ENCODE assay signal across 8 mouse cellular contexts in genomic region chr5:66617921-66618460, GRCm38 (mm10). TPM values are rescaled to one million over a fixed set of nuclear protein-coding genes. Genes with fewer than 3 reads are reported as not detected.
DNase-seq lines count a peak whose midpoint lies in the region; ATAC-seq and TF ChIP-seq lines count a peak whose summit lies in the region.

No protein-coding gene starts in this region.

- peaks cover 32% of the 10 kb centered on the region for H3K4me1 ChIP-seq in lung, adult 2 months (ENCODE audit: control insufficient read depth, insufficient read depth, low read length)
- H3K4me1 ChIP-seq in embryonic facial prominence, embryonic 13.5 days: peaks cover 54% of the 10 kb centered on the region
- peaks cover 63% of the 10 kb centered on the region for H3K4me1 ChIP-seq in hindbrain, embryonic 13.5 days (replicated peaks)
- H3K4me1 ChIP-seq in limb, embryonic 14.5 days (ENCODE audit: control insufficient read depth, insufficient read depth, low read length): peaks cover 44% of the 10 kb centered on the region
- H3K4me1 ChIP-seq in neural tube, embryonic 14.5 days (ENCODE audit: control insufficient read depth, insufficient read depth, low read length): peaks cover 34% of the 10 kb centered on the region

- H3K27me3 ChIP-seq in embryonic facial prominence, embryonic 13.5 days: no peaks in the 10 kb centered on the region
- H3K27me3 ChIP-seq in hindbrain, embryonic 13.5 days: no peaks in the 10 kb centered on the region
- no peaks in the 10 kb centered on the region for H3K27me3 ChIP-seq in limb, embryonic 14.5 days (ENCODE audit: control insufficient read depth, insufficient read depth, low read length)
- no peaks in the 10 kb centered on the region for H3K27me3 ChIP-seq in neural tube, embryonic 14.5 days (ENCODE audit: control insufficient read depth, insufficient read depth, low read length)

- H3K4me3 ChIP-seq in lung, adult 2 months (replicated peaks; ENCODE audit: extremely low read depth, low read depth, low read length): peak overlapping the region; percentile 66
- H3K4me3 ChIP-seq in embryonic facial prominence, embryonic 13.5 days: peak overlapping the region; percentile 82
- peak overlapping the region; percentile 95 for H3K4me3 ChIP-seq in hindbrain, embryonic 13.5 days
- H3K4me3 ChIP-seq in limb, embryonic 14.5 days (replicated peaks; ENCODE audit: low read length): peak overlapping the region; percentile 85
- peak overlapping the region; percentile 96 for H3K4me3 ChIP-seq in neural tube, embryonic 14.5 days (ENCODE audit: low read depth, low read length)

- TF ChIP-seq CTCF in lung, adult 2 months (IDR thresholded peaks at IDR 0.05; ENCODE audit: insufficient read depth, low read length): no peak

- no peaks in the 10 kb centered on the region for H3K36me3 ChIP-seq in embryonic facial prominence, embryonic 13.5 days
- H3K36me3 ChIP-seq in hindbrain, embryonic 13.5 days: no peaks in the 10 kb centered on the region
- H3K36me3 ChIP-seq in limb, embryonic 14.5 days (ENCODE audit: control insufficient read depth, insufficient read depth, low read length): no peaks in the 10 kb centered on the region
- H3K36me3 ChIP-seq in neural tube, embryonic 14.5 days (ENCODE audit: control insufficient read depth, insufficient read depth, low read length): no peaks in the 10 kb centered on the region

- WGBS in lung, adult 2 months: under 1% methylated on average over 54 of the region's 54 CpGs
- under 1% methylated on average over 54 of the region's 54 CpGs for WGBS in embryonic facial prominence, embryonic 13.5 days
- under 1% methylated on average over 36 of the region's 54 CpGs for whole genome bisulfite sequencing in hindbrain, embryonic 13.5 days
- under 1% methylated on average over 51 of the region's 54 CpGs for WGBS in limb, embryonic 14.5 days
- WGBS in neural tube, embryonic 14.5 days: under 1% methylated on average over 51 of the region's 54 CpGs

- peak overlapping the region; percentile 96 for H3K27ac ChIP-seq in embryonic facial prominence, embryonic 13.5 days
- peak overlapping the region; percentile 98 for H3K27ac ChIP-seq in hindbrain, embryonic 13.5 days
- H3K27ac ChIP-seq in limb, embryonic 14.5 days (replicated peaks; ENCODE audit: low read depth, low read length): peak overlapping the region; percentile 97
- peak overlapping the region; percentile 97 for H3K27ac ChIP-seq in neural tube, embryonic 14.5 days (ENCODE audit: low read depth, low read length)

- no peak for TF ChIP-seq POLR2A in lung, adult 2 months (IDR thresholded peaks at IDR 0.05; ENCODE audit: borderline replicate concordance, extremely low read depth, low read depth, low read length)
- no peak for TF ChIP-seq POLR2A in limb, embryonic 14.5 days (IDR thresholded peaks at IDR 0.05; ENCODE audit: borderline replicate concordance, extremely low read depth, insufficient read depth, insufficient read length)

- peak; percentile 68 for ATAC-seq in embryonic facial prominence, embryonic 13.5 days (ENCODE audit: insufficient number of reproducible peaks, insufficient read depth, low FRiP score, low TSS enrichment, low read depth)
- peak; percentile 77 for ATAC-seq in hindbrain, embryonic 13.5 days (ENCODE audit: low FRiP score)
- peak; percentile 60 for ATAC-seq in limb, embryonic 14.5 days (ENCODE audit: low FRiP score, low read depth)
- peak; percentile 74 for ATAC-seq in neural tube, embryonic 14.5 days (ENCODE audit: low read depth)

- H3K9ac ChIP-seq in embryonic facial prominence, embryonic 13.5 days: peak overlapping the region; percentile 92
- peak overlapping the region; percentile 99 for H3K9ac ChIP-seq in hindbrain, embryonic 13.5 days
- H3K9ac ChIP-seq in limb, embryonic 14.5 days (ENCODE audit: low read depth, low read length, severe bottlenecking): peak overlapping the region; percentile 95
- peak overlapping the region; percentile 83 for H3K9ac ChIP-seq in neural tube, embryonic 14.5 days (replicated peaks; ENCODE audit: low read depth, low read length)

- DNase-seq in lung, adult 2 months: peak; percentile 59
- DNase-seq in lung, postnatal 36 days: no peak
- DNase-seq in adrenal gland, postnatal 10 days: peak; percentile 57
- no peak for DNase-seq in limb, embryonic 14.5 days (ENCODE audit: low spot score)
- no peak for DNase-seq in ovary, adult 18-20 months (ENCODE audit: low spot score)

- peak overlapping the region; percentile 80 for H3K4me2 ChIP-seq in embryonic facial prominence, embryonic 13.5 days
- peak overlapping the region; percentile 73 for H3K4me2 ChIP-seq in hindbrain, embryonic 13.5 days
- H3K4me2 ChIP-seq in limb, embryonic 14.5 days (replicated peaks; ENCODE audit: low read depth, low read length, severe bottlenecking): peak overlapping the region; percentile 81
- peak overlapping the region; percentile 57 for H3K4me2 ChIP-seq in neural tube, embryonic 14.5 days (ENCODE audit: low read depth, low read length)

- no peaks in the 10 kb centered on the region for H3K9me3 ChIP-seq in embryonic facial prominence, embryonic 13.5 days
- no peaks in the 10 kb centered on the region for H3K9me3 ChIP-seq in hindbrain, embryonic 13.5 days
- H3K9me3 ChIP-seq in limb, embryonic 14.5 days (ENCODE audit: control insufficient read depth, low read length): no peaks in the 10 kb centered on the region
- H3K9me3 ChIP-seq in neural tube, embryonic 14.5 days (ENCODE audit: control insufficient read depth, low read length): no peaks in the 10 kb centered on the region

RNA-seq across cellular contexts. Expression of gene Apbb2, which starts 0.6 kb away (rescaled TPM):
- 11.7 and 24.6 TPM in 2 replicates for polyA plus RNA-seq in lung, adult 2 months (2012; rRNA removed)
- 10 to 100 TPM; 47.3 to 60.3 TPM for total RNA-seq in adrenal gland, postnatal 10 days (2021)
- 74.1 and 77.4 TPM in 2 replicates for polyA plus RNA-seq in embryonic facial prominence, embryonic 13.5 days (2015; fragmentation: Nextera tagmentation; extraction: Ambion mirVana)
- polyA plus RNA-seq in hindbrain, embryonic 13.5 days (2015; fragmentation: Nextera tagmentation; extraction: Ambion mirVana): 126 TPM in 2 replicates
- 15.8 and 16.9 TPM in 2 replicates for polyA plus RNA-seq in limb, embryonic 14.5 days (2012; rRNA removed)
- 45.8 and 49.8 TPM in 2 replicates for polyA plus RNA-seq in limb, embryonic 14.5 days (2014; fragmentation: Nextera tagmentation; extraction: Ambion mirVana)
- polyA plus RNA-seq in neural tube, embryonic 14.5 days (2014; fragmentation: Nextera tagmentation; extraction: Ambion mirVana): 129 and 132 TPM in 2 replicates

RNA-seq across cellular contexts. Expression of gene Uchl1, which starts 57.9 kb away (rescaled TPM):
- 8.0 and 9.3 TPM in 2 replicates for polyA plus RNA-seq in lung, adult 2 months (2012; rRNA removed)
- total RNA-seq in adrenal gland, postnatal 10 days (2021): 100 to 1,000 TPM; 115 to 159 TPM
- 65.0 and 94.3 TPM in 2 replicates for polyA plus RNA-seq in embryonic facial prominence, embryonic 13.5 days (2015; fragmentation: Nextera tagmentation; extraction: Ambion mirVana)
- polyA plus RNA-seq in hindbrain, embryonic 13.5 days (2015; fragmentation: Nextera tagmentation; extraction: Ambion mirVana): 1,231 and 1,258 TPM in 2 replicates
- polyA plus RNA-seq in limb, embryonic 14.5 days (2012; rRNA removed): 105 and 110 TPM in 2 replicates
- polyA plus RNA-seq in limb, embryonic 14.5 days (2014; fragmentation: Nextera tagmentation; extraction: Ambion mirVana): 77.4 and 81.0 TPM in 2 replicates
- 1,348 and 1,396 TPM in 2 replicates for polyA plus RNA-seq in neural tube, embryonic 14.5 days (2014; fragmentation: Nextera tagmentation; extraction: Ambion mirVana)

Comparison
In these comparisons a context has a peak if more than half of its experiments do, and no peak if none do; other contexts are left out.
1. DNase-seq: peak in lung, adult 2 months (single experiment) and adrenal gland, postnatal 10 days (single experiment); none in lung, postnatal 36 days (single experiment), limb, embryonic 14.5 days (single experiment) and ovary, adult 18-20 months (single experiment).
2. RNA of gene Uchl1, which starts 57.9 kb away (polyA plus RNA-seq): 1,348 to 1,396 TPM in neural tube, embryonic 14.5 days and 1,231 to 1,258 TPM in hindbrain, embryonic 13.5 days; 77.4 to 110 TPM in limb, embryonic 14.5 days, 65.0 to 94.3 TPM in embryonic facial prominence, embryonic 13.5 days and 8.0 to 9.3 TPM in lung, adult 2 months; every median in the first group is over 10 times any median in the second.
3. Peak in every context shown above with its lines, with median percentiles within 50 percentile points of each other: H3K4me3 ChIP-seq, ATAC-seq, H3K27ac ChIP-seq, H3K4me2 ChIP-seq and H3K9ac ChIP-seq.